Mouse (Mus musculus): Measurements from ENCODE around the gene Sh2d1a. TPM values are rescaled to one million over a fixed set of nuclear protein-coding genes. Genes with fewer than 3 reads are reported as not detected.

Sh2d1a gene
- polyA plus RNA-seq, 1 experiment from 2014 or later, result 0.96 TPM

DNA sequence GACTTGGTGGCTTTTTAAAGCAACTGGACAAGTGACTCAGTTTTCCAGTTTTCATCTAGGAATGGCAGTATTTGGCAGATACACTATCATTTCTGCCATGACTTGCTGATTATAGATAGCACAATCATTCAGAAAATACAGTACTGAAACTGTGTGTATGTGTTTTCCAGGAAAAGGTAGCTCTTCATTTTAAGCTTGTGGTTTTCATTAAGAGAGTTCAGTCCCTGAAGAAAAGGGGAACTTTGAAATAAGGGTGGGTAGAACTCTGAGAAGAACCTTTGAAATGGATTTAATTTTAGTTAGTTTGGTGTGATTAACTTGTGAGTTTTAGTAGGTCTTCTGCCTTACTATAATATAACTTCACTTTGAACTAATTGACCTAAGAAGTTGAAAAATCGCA is 42.8 kb downstream of the Sh2d1a start:
- Histone ChIP-seq H3K4me3 (no peak overlapping the region), H3K4me2 (no peak overlapping the region), H3K9ac (no peak overlapping the region), H3K4me1 (no peaks in the 10 kb centered on the region), H3K27ac (no peak overlapping the region), H3K9me3 (no peaks in the 10 kb centered on the region), H3K36me3 (no peaks in the 10 kb centered on the region), H3K27me3 (no peaks in the 10 kb centered on the region)
- ATAC-seq (ENCODE audit: insufficient number of reproducible peaks, insufficient read depth, low FRiP score, low TSS enrichment, low read depth), result no peak
- WGBS, result 89% methylated on average over 1 of the region's 1 CpGs

DNA sequence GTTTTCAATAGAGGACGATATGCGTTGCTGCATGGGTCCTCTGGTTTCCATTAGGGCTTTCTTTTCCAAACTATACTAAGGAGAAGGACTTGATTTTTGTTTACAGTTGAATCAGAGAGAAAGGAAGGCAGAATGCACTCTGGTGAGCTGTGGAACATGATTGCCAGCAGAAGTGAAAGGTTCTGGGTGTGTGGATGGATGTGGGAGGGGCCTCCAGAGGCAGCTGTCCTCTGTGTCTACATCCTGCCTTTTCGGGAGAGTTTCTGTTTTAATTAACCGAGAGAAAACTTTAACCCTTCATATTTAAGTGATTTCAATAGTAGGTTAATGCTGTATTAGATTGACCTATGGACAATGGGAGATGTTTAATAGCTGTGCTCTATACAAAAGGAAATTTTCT is 46.3 kb downstream of the Sh2d1a start:
- Histone ChIP-seq H3K9me3 (no peaks in the 10 kb centered on the region), H3K4me1 (no peaks in the 10 kb centered on the region), H3K27me3 (no peaks in the 10 kb centered on the region; the same call in 1 of the 2 replicates), H3K9ac (no peak overlapping the region), H3K27ac (no peak overlapping the region), H3K4me2 (no peak overlapping the region), H3K4me3 (no peak overlapping the region), H3K36me3 (no peaks in the 10 kb centered on the region)
- WGBS, result 58% methylated on average over 4 of the region's 4 CpGs
- no peak for ATAC-seq (ENCODE audit: insufficient number of reproducible peaks, insufficient read depth, low FRiP score, low TSS enrichment, low read depth)

DNA sequence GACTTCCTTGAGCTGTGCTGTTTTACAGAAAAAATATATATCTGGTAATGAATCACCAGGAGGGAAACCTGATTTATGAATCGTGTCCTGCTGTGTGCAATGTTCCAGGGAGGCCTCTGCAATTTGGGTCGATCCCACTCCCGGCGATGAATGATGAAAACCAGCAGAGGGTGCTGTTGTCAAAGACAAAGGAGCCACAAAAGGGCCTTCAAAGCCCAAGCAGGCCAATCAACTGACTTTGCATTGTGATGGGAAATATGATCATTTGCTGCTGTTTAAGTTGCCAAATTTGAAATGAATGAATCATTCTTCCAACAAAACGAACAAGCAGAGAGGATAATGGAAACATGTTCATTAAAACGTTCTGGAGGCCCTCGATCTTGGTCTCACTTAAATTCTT is 55.0 kb downstream of the Sh2d1a start:
- Histone ChIP-seq H3K9ac (no peak overlapping the region), H3K27ac (no peak overlapping the region), H3K36me3 (no peaks in the 10 kb centered on the region), H3K27me3 (peaks cover 2% of the 10 kb centered on the region; the same call in 1 of the 2 replicates), H3K9me3 (no peaks in the 10 kb centered on the region), H3K4me1 (no peaks in the 10 kb centered on the region), H3K4me3 (no peak overlapping the region), H3K4me2 (no peak overlapping the region)
- WGBS, result 18% methylated on average over 7 of the region's 7 CpGs
- ATAC-seq (ENCODE audit: insufficient number of reproducible peaks, insufficient read depth, low FRiP score, low TSS enrichment, low read depth), result no peak

DNA sequence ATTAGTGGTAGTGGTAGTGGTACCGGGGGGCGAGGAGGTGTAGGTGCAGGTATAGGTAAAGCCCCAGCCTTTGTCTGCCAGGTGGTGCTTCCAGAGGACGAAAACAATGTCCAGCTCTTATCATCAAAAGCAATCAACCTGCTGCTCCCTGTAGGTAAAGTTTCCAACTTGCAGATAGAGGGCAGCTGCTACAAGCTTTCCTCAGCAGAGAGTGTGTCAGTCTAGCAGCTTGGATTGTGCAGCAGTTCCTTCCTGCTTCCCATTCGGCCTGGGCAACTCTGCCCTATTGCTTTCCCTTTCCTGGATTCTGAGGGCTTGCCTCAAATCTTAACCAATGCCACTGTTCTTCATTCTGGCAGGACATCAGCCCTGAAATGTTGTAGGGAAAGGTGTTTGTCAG is 56.4 kb downstream of the Sh2d1a start:
- Histone ChIP-seq H3K9ac (no peak overlapping the region), H3K4me1 (no peaks in the 10 kb centered on the region), H3K36me3 (no peaks in the 10 kb centered on the region), H3K9me3 (no peaks in the 10 kb centered on the region), H3K27me3 (peaks cover 2% of the 10 kb centered on the region; the same call in 1 of the 2 replicates), H3K4me3 (no peak overlapping the region), H3K4me2 (no peak overlapping the region), H3K27ac (no peak overlapping the region)
- 58% methylated on average over 4 of the region's 4 CpGs for WGBS
- no peak for ATAC-seq (ENCODE audit: insufficient number of reproducible peaks, insufficient read depth, low FRiP score, low TSS enrichment, low read depth)

Other genes with a start within 250 kb of the Sh2d1a start
- not detected in 2 replicates for gene Tex13c2, start 12.8 kb upstream of the Sh2d1a start, polyA plus RNA-seq (2015; fragmentation: Nextera tagmentation; extraction: Ambion mirVana)

Measured in embryonic facial prominence, embryonic 13.5 days (tissue).